ENCODE assay signal across 8 mouse cellular contexts in genomic region chr7:39449260-39450021, GRCm38 (mm10). TPM values are rescaled to one million over a fixed set of nuclear protein-coding genes. Genes with fewer than 3 reads are reported as not detected.
DNase-seq lines count a peak whose midpoint lies in the region; ATAC-seq and TF ChIP-seq lines count a peak whose summit lies in the region.

No protein-coding gene starts in this region.

- no peak for TF ChIP-seq CTCF in G1E (IDR thresholded peaks at IDR 0.05; ENCODE audit: low read depth, low read length)
- TF ChIP-seq CTCF in heart, postnatal 0 days (IDR thresholded peaks at IDR 0.05; ENCODE audit: low read depth): no peak
- no peak for TF ChIP-seq CTCF in liver, embryonic 14.5 days (IDR thresholded peaks at IDR 0.05; ENCODE audit: low read depth)

- peak overlapping the region; percentile 72 for H3K4me3 ChIP-seq in G1E (ENCODE audit: low read depth, low read length)
- peak overlapping the region; percentile 79 for H3K4me3 ChIP-seq in forebrain, embryonic 13.5 days
- peak overlapping the region; percentile 79 for H3K4me3 ChIP-seq in heart, postnatal 0 days (ENCODE audit: low read depth, low read length)
- H3K4me3 ChIP-seq in liver, embryonic 14.5 days (ENCODE audit: insufficient read depth in 1 of 2, low read depth in 2 of 2, low read length in 2 of 2): peak overlapping the region; percentile 68 to 78
- peak overlapping the region; percentile 77 for H3K4me3 ChIP-seq in stomach, embryonic 16.5 days (replicated peaks; ENCODE audit: low read length)

- peak overlapping the region; percentile 68 for H3K4me2 ChIP-seq in forebrain, embryonic 13.5 days
- peak overlapping the region; percentile 78 for H3K4me2 ChIP-seq in heart, postnatal 0 days (ENCODE audit: low read depth, low read length)
- peak overlapping the region; percentile 71 for H3K4me2 ChIP-seq in liver, embryonic 14.5 days (ENCODE audit: low read depth)
- H3K4me2 ChIP-seq in stomach, embryonic 16.5 days (ENCODE audit: low read depth, low read length): peak overlapping the region; percentile 83

- DNase-seq in G1E (ENCODE audit: low spot score): peak; percentile 70
- DNase-seq in cerebellum, adult 11 months: peak; percentile 78
- DNase-seq in heart, postnatal 0 days (ENCODE audit: low spot score): peak; percentile 97
- peak; percentile 82 to 95 for DNase-seq in kidney, postnatal 36 days
- peak; percentile 76 to 79 (median 78) for DNase-seq in liver, embryonic 14.5 days (ENCODE audit: low read depth in 3 of 3, low spot score in 3 of 3)
- peak; percentile 71 for DNase-seq in neural tube, embryonic 10.5 days (ENCODE audit: extremely low spot score, low spot score)

- peaks cover 8% of the 10 kb centered on the region for H3K9me3 ChIP-seq in G1E (replicated peaks)
- no peaks in the 10 kb centered on the region for H3K9me3 ChIP-seq in forebrain, embryonic 13.5 days (replicated peaks)
- H3K9me3 ChIP-seq in heart, postnatal 0 days (replicated peaks; ENCODE audit: control insufficient read depth, low read length): no peaks in the 10 kb centered on the region
- no peaks in the 10 kb centered on the region for H3K9me3 ChIP-seq in liver, embryonic 14.5 days (ENCODE audit: control insufficient read depth, low read length)
- no peaks in the 10 kb centered on the region for H3K9me3 ChIP-seq in stomach, embryonic 16.5 days (replicated peaks; ENCODE audit: control insufficient read depth, low read length)

- TF ChIP-seq EP300 in heart, postnatal 0 days (IDR thresholded peaks at IDR 0.05; ENCODE audit: low read depth): no peak
- TF ChIP-seq EP300 in liver, embryonic 14.5 days (IDR thresholded peaks at IDR 0.05; ENCODE audit: low read depth): no peak

- peak overlapping the region; percentile 90 for H3K9ac ChIP-seq in forebrain, embryonic 13.5 days
- peak overlapping the region; percentile 70 for H3K9ac ChIP-seq in heart, postnatal 0 days (replicated peaks; ENCODE audit: low read depth, low read length)
- H3K9ac ChIP-seq in liver, embryonic 14.5 days (replicated peaks): peak overlapping the region; percentile 64
- H3K9ac ChIP-seq in stomach, embryonic 16.5 days (ENCODE audit: low read length): peak overlapping the region; percentile 89

- ATAC-seq in G1E (ENCODE audit: extremely low read depth, insufficient number of reproducible peaks, low FRiP score, poor library complexity, severe bottlenecking): peak; percentile 98
- ATAC-seq in forebrain, embryonic 13.5 days: peak; percentile 100
- ATAC-seq in heart, postnatal 0 days (ENCODE audit: insufficient read depth, low read depth): peak; percentile 100
- ATAC-seq in liver, embryonic 14.5 days (ENCODE audit: insufficient read depth): peak; percentile 98
- peak; percentile 99 for ATAC-seq in stomach, embryonic 16.5 days (ENCODE audit: insufficient read depth, low FRiP score)

- 2% methylated on average over 36 of the region's 36 CpGs for WGBS in forebrain, embryonic 13.5 days
- 2% methylated on average over 36 of the region's 36 CpGs for WGBS in heart, postnatal 0 days
- WGBS in liver, embryonic 14.5 days (ENCODE audit: insufficient replicate concordance): 2% methylated on average over 36 of the region's 36 CpGs
- 2% methylated on average over 36 of the region's 36 CpGs for WGBS in stomach, embryonic 16.5 days

- H3K4me1 ChIP-seq in G1E (ENCODE audit: insufficient read depth, low read depth, low read length): no peaks in the 10 kb centered on the region
- H3K4me1 ChIP-seq in forebrain, embryonic 13.5 days: peaks cover 12% of the 10 kb centered on the region
- no peaks in the 10 kb centered on the region for H3K4me1 ChIP-seq in heart, postnatal 0 days (ENCODE audit: control insufficient read depth, insufficient read depth)
- peaks cover 4 to 8% of the 10 kb centered on the region in 2 experiments for H3K4me1 ChIP-seq in liver, embryonic 14.5 days (replicated peaks; ENCODE audit: control insufficient read depth in 2 of 2, insufficient read depth in 2 of 2, low read length in 1 of 2)
- H3K4me1 ChIP-seq in stomach, embryonic 16.5 days (ENCODE audit: control insufficient read depth, insufficient read depth, low read length): peaks cover 5% of the 10 kb centered on the region

- H3K36me3 ChIP-seq in G1E (replicated peaks): no peaks in the 10 kb centered on the region
- H3K36me3 ChIP-seq in forebrain, embryonic 13.5 days (ENCODE audit: poor library complexity, severe bottlenecking): peaks cover 9% of the 10 kb centered on the region; the same call in 1 of the 2 replicates
- no peaks in the 10 kb centered on the region for H3K36me3 ChIP-seq in heart, postnatal 0 days (replicated peaks; ENCODE audit: control insufficient read depth, insufficient read depth, low read length)
- H3K36me3 ChIP-seq in liver, embryonic 14.5 days (replicated peaks; ENCODE audit: control insufficient read depth, insufficient read depth, low read depth): no peaks in the 10 kb centered on the region
- no peaks in the 10 kb centered on the region for H3K36me3 ChIP-seq in stomach, embryonic 16.5 days (ENCODE audit: control insufficient read depth, insufficient read depth, low read length)

- H3K27me3 ChIP-seq in G1E (ENCODE audit: insufficient read depth, low read length): no peaks in the 10 kb centered on the region
- H3K27me3 ChIP-seq in forebrain, embryonic 13.5 days: no peaks in the 10 kb centered on the region
- no peaks in the 10 kb centered on the region for H3K27me3 ChIP-seq in heart, postnatal 0 days (ENCODE audit: control insufficient read depth, insufficient read depth, low read length)
- H3K27me3 ChIP-seq in liver, embryonic 14.5 days (ENCODE audit: control insufficient read depth, insufficient read depth, low read length): no peaks in the 10 kb centered on the region
- H3K27me3 ChIP-seq in stomach, embryonic 16.5 days (ENCODE audit: control insufficient read depth, insufficient read depth, low read length): no peaks in the 10 kb centered on the region

- H3K27ac ChIP-seq in forebrain, embryonic 13.5 days: peak overlapping the region; percentile 70
- peak overlapping the region; percentile 50 for H3K27ac ChIP-seq in heart, postnatal 0 days (ENCODE audit: low read depth)
- no peak overlapping the region for H3K27ac ChIP-seq in liver, embryonic 14.5 days
- H3K27ac ChIP-seq in stomach, embryonic 16.5 days (ENCODE audit: low read length): peak overlapping the region; percentile 41; the same call in 1 of the 2 replicates

RNA-seq across cellular contexts. Expression of gene Gm5114, which starts 36.5 kb away (rescaled TPM):
- total RNA-seq in G1E (2014; fragmentation: Nextera tagmentation) (not detected in 2 replicates), G1E (2017) (not detected in 2 replicates)
- not detected in 2 replicates for polyA plus RNA-seq in G1E (2012)
- polyA plus RNA-seq in forebrain, embryonic 13.5 days (2015; fragmentation: Nextera tagmentation; extraction: Ambion mirVana): not detected in 2 replicates
- total RNA-seq in heart, postnatal 0 days (2014; rRNA removed; ENCODE audit: low replicate concordance): not detected in 2 replicates
- not detected in 2 replicates for polyA plus RNA-seq in heart, postnatal 0 days (2015; fragmentation: Nextera tagmentation; extraction: Ambion mirVana)
- not detected in 2 replicates for polyA plus RNA-seq in liver, embryonic 14.5 days (2012; rRNA removed)
- not detected in 2 replicates for polyA plus RNA-seq in liver, embryonic 14.5 days (2014; fragmentation: Nextera tagmentation; extraction: Ambion mirVana)
- not detected in 2 replicates for polyA plus RNA-seq in stomach, embryonic 16.5 days (2015; fragmentation: Nextera tagmentation; extraction: Ambion mirVana)
